8 mouse cellular contexts compared by ENCODE assay signal in genomic region chr2:27027618-27028436, GRCm38 (mm10). TPM values are rescaled to one million over a fixed set of nuclear protein-coding genes. Genes with fewer than 3 reads are reported as not detected.
DNase-seq lines count a peak whose midpoint lies in the region; ATAC-seq and TF ChIP-seq lines count a peak whose summit lies in the region.

Slc2a6 (minus strand) TSS chr2:27027998.

- H3K4me2 ChIP-seq in hindbrain, embryonic 15.5 days = peak within 1 kb of the TSS; percentile 56

- ATAC-seq in Patski = peak; percentile 90
- ATAC-seq in hindbrain, embryonic 15.5 days (ENCODE audit: low FRiP score, low read depth) = peak; percentile 98

- TF ChIP-seq CTCF in Patski (IDR thresholded peaks at IDR 0.05) = no peak

- no peaks in the 10 kb centered on the region for H3K9me3 ChIP-seq in hindbrain, embryonic 15.5 days

- H3K36me3 ChIP-seq in hindbrain, embryonic 15.5 days = no peaks in the 10 kb centered on the region

- DNase-seq in Patski (ENCODE audit: low read depth, low spot score) = no peak
- DNase-seq in cerebellum, postnatal 25 days = peak; percentile 93 to 96
- peak; percentile 89 to 94 for DNase-seq in frontal cortex, postnatal 36 days (ENCODE audit: low spot score in 2 of 2)
- peak; percentile 89 to 92 for DNase-seq in layer of hippocampus, postnatal 36 days
- peak; percentile 93 for DNase-seq in lung, postnatal 36 days
- peak; percentile 88 for DNase-seq in retina, embryonic 14.5 days (ENCODE audit: low spot score)
- DNase-seq in thymus, postnatal 36 days = peak; percentile 81 to 87

- CTCF ChIA-PET in Patski (lab: Charles Lee) = interaction anchor here (2.4 kb wide), 1 partner anchor 11 kb away, joined by 12 read pairs; no protein-coding TSS in a partner anchor

- H3K27me3 ChIP-seq in Patski = peaks cover 6% of the 10 kb centered on the region
- peaks cover 8% of the 10 kb centered on the region; the same call in 1 of the 2 replicates for H3K27me3 ChIP-seq in hindbrain, embryonic 15.5 days

- POLR2A ChIA-PET in Patski (lab: Charles Lee) = interaction anchor here (0.7 kb wide), 1 partner anchor 22 kb away, joined by 3 read pairs; no protein-coding TSS in a partner anchor

- in situ Hi-C loops in Patski (cut with MboI; ENCODE audit: low pct_unique_long_range_greater_than_20kb) = loop anchor here (25.0 kb wide), 1 partner anchor 409 kb away; the partner anchor contains the start of genes Brd3os and Vav2

- peaks cover 14% of the 10 kb centered on the region for H3K4me1 ChIP-seq in hindbrain, embryonic 15.5 days (replicated peaks)

- H3K9ac ChIP-seq in hindbrain, embryonic 15.5 days = peak within 1 kb of the TSS; percentile 39

- H3K27ac ChIP-seq in hindbrain, embryonic 15.5 days (replicated peaks) = peak within 1 kb of the TSS; percentile 61

- 1% methylated on average over 38 of the region's 38 CpGs for WGBS in hindbrain, embryonic 15.5 days

- H3K4me3 ChIP-seq in hindbrain, embryonic 15.5 days = peak within 1 kb of the TSS; percentile 42

RNA-seq across cellular contexts. Expression of gene Slc2a6, which starts in this region (rescaled TPM):
- 0.21 TPM for polyA plus RNA-seq in Patski (2021)
- polyA plus RNA-seq in hindbrain, embryonic 15.5 days (2015; fragmentation: Nextera tagmentation; extraction: Ambion mirVana) = 13.8 and 14.1 TPM in 2 replicates
- 10 to 100 TPM; 40.1 to 44.9 TPM for total RNA-seq in layer of hippocampus, postnatal 36 days (2021)

Comparison
In these comparisons a context has a peak if more than half of its experiments do, and no peak if none do; other contexts are left out.
1. RNA of gene Slc2a6 (polyA plus RNA-seq): 13.8 to 14.1 TPM in hindbrain, embryonic 15.5 days; 0.21 TPM in Patski (single experiment); every median in the first group is over 10 times any median in the second.
2. Peak in ATAC-seq in Patski; RNA of the gene not detected or under 1 TPM.